Mouse (Mus musculus) inflammation-experienced regulatory T-cells (primary cell): ENCODE data around the gene Farp2. TPM values are rescaled to one million over a fixed set of nuclear protein-coding genes. Genes with fewer than 3 reads are reported as not detected.

Source experiments
- polyA plus RNA-seq, 2 experiments: library from polyadenylated mRNA; unstranded; fragments of 100-300 nt; shearing (Covaris generic); gene quantifications; one replicate each; pipeline ENCODE4 v1.2.1; 2017

Farp2 gene
- 1 to 10 TPM; 2.4 to 3.0 TPM for polyA plus RNA-seq

GRCm38 (mm10) chr1:93511585-93512350 lies at the start of gene Farp2:
Gene Farp2 (plus strand): TSS chr1:93512079.

DNA sequence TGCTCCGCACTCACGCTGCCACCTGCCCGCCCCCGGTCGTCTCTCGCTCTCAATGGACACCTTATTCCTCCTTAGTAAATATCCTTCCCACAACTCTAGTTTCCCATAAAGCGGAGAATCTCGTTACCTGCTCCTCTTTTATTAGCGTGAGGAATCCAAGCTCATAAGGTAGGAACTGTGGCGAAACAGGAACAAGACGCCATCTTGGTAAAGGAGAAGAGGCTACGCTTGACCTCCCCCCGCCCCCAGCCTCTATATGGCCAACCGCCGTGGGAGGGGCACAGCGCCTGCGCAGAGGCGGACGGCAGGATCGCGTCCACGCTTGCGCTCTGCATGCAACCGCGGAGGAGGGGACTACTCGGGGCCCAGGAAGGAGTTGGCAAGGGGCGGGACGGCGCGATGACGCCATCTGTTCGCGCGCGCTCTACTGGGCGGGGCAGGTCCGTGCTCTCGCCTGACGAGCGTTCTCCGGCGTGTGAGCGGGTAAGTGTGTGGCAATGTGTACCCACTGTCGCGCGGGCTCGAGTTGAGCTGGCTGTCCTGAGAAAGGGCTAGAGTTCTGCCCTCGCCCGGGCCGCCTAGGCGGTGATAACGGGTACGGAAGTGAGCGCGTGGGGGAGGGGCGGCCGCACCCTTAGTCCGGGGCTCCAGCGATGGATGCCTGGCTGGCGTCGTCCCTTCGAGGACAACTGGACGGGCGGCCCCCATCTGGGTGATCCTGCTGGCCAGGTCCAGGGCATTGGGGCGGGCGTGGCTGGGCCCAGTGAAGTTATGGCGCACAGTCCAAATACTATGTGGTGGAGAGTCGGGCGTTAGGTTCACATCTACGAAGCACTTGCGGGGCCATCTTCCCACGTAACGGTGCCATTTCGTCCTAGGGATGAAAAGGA lies 33.0 kb upstream of the Farp2 start, which contains the start of gene Hdlbp:
TSS of gene Hdlbp (minus strand) at position 230 of the 890 bp plus-strand sequence.

GRCm38 (mm10) chr1:93658559-93658958 lies 146.7 kb downstream of the Farp2 start, which contains the start of gene Stk25:
Gene Stk25 (minus strand): TSS chr1:93658659.

Other genes starting within 250 kb of the Farp2 start
- gene Mterf4, start 206.2 kb upstream of the Farp2 start, polyA plus RNA-seq, result 10 to 100 TPM; 16.2 to 18.1 TPM
- gene Ppp1r7, start 169.2 kb upstream of the Farp2 start, polyA plus RNA-seq, result 10 to 100 TPM; 48.0 to 60.2 TPM
- 1 to 10 TPM in 1 of 2 experiments, under 1 TPM in 1; 0.66 to 2.3 TPM for gene Pask, start 168.6 kb upstream of the Farp2 start, polyA plus RNA-seq
- under 1 TPM; 0.24 to 0.28 TPM for gene Ano7, start 138.1 kb upstream of the Farp2 start, polyA plus RNA-seq
- 10 to 100 TPM; 53.9 to 63.8 TPM for gene Hdlbp, start 33.3 kb upstream of the Farp2 start, polyA plus RNA-seq
- 100 to 1,000 TPM; 129 to 134 TPM for gene Stk25, start 146.6 kb downstream of the Farp2 start, polyA plus RNA-seq
- 1 to 10 TPM in 1 of 2 experiments, not detected in 1; 4.1 TPM for gene Bok, start 173.6 kb downstream of the Farp2 start, polyA plus RNA-seq
- gene Atg4b, start 239.4 kb downstream of the Farp2 start, polyA plus RNA-seq, result 100 to 1,000 TPM in 1 of 2 experiments, 10 to 100 TPM in 1; 98.7 to 113 TPM
- gene Thap4, start 242.8 kb downstream of the Farp2 start, polyA plus RNA-seq, result 10 to 100 TPM; 34.1 to 38.9 TPM